Mouse (Mus musculus): ENCODE measurements around the gene Rps13.

DNA sequence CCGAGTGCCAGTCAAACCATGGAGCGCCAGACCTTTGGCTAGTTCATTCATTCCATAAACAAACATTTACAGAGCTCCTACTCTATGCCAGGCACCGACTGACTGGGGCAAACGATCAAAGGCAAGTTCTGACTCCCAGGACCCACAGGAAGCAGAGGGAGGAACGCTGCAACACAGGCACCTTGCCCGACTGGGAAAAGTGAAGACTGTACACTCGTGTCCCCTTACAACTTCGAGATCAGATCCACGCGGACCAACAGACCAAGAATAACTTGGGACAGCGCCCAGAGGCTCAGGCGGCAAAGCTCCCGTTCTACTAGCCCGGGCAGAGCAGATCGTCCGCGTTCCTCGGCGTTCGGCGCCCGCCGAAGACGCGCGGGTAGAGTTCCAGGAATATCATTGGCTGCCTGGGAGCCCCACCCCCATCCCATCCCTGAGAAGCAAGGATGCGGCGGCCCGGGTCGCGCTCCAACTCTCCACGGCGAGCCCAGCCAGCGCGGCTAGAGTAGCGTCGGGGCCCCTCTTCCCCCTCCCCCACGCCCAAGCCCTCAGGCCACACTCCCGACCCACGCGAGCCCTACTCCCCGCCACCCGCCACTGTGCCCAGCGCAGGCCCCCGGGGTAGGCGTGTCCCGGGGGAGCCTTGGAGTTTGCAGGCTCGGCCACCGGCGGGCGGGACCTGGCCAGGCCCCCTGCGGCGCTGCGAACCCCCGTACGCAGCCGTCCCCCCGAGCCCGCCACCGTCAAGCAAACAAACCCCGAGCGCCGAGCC, 26.7 kb downstream of the Rps13 start:
- TF ChIP-seq CTCF (IDR thresholded peaks at IDR 0.05; ENCODE audit: extremely low read depth, insufficient read length, insufficient replicate concordance, low read depth, low read length) (no peak), POLR2A (IDR thresholded peaks at IDR 0.05; ENCODE audit: low read depth, low read length) (peak; percentile 33)
